Mouse (Mus musculus): Measurements from ENCODE around the gene Clstn1.

- TF ChIP-seq CTCF (IDR thresholded peaks at IDR 0.05; ENCODE audit: insufficient read depth, low read length) (no peak), POLR2A (IDR thresholded peaks at IDR 0.05; ENCODE audit: borderline replicate concordance, extremely low read depth, low read depth, low read length) (no peak)
Measured at GRCm38 (mm10) chr4:149578085-149578681, 8.1 kb upstream of the Clstn1 start.

Measured in lung, adult 2 months (tissue).